Mouse (Mus musculus): ENCODE measurements at regions not wholly inside any gene's neighbourhood (a gene's known extent, or its start where the extent isn't known, plus 50 kb on each side); places are given as distances from the start of the nearest gene placed in this dataset.
A peak's percentile ranks its signal among the peaks of the same experiment; 100 is the strongest.

DNA sequence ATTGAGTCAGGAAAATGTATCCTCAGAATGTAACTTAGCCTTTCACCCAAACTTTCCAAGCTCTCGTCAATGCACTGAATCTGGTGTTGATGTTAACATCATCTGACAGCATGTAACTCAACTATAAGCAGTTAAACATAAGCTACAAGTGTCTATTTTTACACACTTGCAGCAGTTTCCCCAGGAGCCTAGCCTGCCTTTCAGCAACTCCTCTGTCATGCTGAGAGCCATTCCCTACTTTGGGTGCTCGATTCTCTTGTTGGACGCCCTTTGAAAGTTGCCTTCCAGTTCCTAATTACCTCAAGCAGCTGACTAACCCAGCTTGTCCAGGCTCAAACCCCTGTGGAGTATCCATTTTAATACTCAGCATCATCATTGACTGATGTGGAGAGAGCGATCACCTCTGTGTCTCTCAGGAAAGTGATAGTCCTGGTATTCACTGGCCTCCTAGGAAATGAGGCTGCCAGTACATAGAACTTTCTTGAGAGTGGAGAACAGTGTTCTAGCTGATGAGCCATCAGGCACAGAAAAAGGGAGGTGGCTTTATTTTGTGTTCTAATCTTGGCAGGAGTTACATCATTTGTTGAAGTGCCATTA, 396.8 kb upstream of the Acvr2a start:
- H3K27me3 ChIP-seq (replicated peaks; ENCODE audit: control insufficient read depth, insufficient read depth, low read length): no peaks in the 10 kb centered on the region
- 82% methylated on average over 4 of the region's 4 CpGs for WGBS
- DNase-seq: no peak
- no peak overlapping the region for H3K4me3 ChIP-seq (ENCODE audit: insufficient read depth, low read depth, low read length)
- no peaks in the 10 kb centered on the region for H3K36me3 ChIP-seq (ENCODE audit: control insufficient read depth, insufficient read depth, low read length)
- H3K4me1 ChIP-seq (ENCODE audit: control insufficient read depth, insufficient read depth, low read length): peaks cover 6% of the 10 kb centered on the region; the same call in 1 of the 2 replicates
- H3K27ac ChIP-seq (ENCODE audit: insufficient read depth, low read depth, low read length): no peak overlapping the region
- TF ChIP-seq CTCF (conservative IDR thresholded peaks at IDR 0.05; ENCODE audit: insufficient read depth, insufficient read length, low read depth, low read length): no peak
- TF ChIP-seq POLR2A (IDR thresholded peaks at IDR 0.05; ENCODE audit: low read depth, low read length): no peak

DNA sequence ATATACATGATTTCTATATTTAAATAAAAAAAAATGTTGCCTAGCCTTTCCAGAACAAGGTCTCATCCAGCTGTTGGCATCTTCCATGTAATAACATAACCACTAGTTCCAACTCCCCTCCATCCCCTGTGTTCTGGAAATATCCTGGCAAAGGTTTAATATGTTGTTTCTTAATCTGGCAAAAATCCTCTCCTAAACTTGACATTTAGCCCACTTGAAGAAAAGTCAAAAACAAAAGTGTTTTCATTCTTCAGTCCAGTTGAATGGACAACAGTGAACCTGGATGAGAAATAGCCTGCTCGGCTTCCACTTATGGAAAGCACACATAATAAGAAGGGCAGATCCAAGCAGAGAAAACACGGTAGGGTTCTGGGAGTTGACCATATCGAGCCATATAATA, 393.1 kb upstream of the Acvr2a start:
- H3K36me3 ChIP-seq (ENCODE audit: control insufficient read depth, insufficient read depth, low read length): no peaks in the 10 kb centered on the region
- H3K4me1 ChIP-seq (ENCODE audit: control insufficient read depth, insufficient read depth, low read length): 0 out of 2 replicates have a peak, but pooled peaks cover 3% of the 10 kb centered on the region
- DNase-seq: no peak
- no peak overlapping the region for H3K27ac ChIP-seq (ENCODE audit: insufficient read depth, low read depth, low read length)
- no peak overlapping the region for H3K4me3 ChIP-seq (ENCODE audit: insufficient read depth, low read depth, low read length)
- whole genome bisulfite sequencing: 94% methylated on average over 3 of the region's 3 CpGs
- TF ChIP-seq CTCF (conservative IDR thresholded peaks at IDR 0.05; ENCODE audit: insufficient read depth, insufficient read length, low read depth, low read length) (no peak), POLR2A (IDR thresholded peaks at IDR 0.05; ENCODE audit: low read depth, low read length) (no peak)
- no peaks in the 10 kb centered on the region for H3K27me3 ChIP-seq (replicated peaks; ENCODE audit: control insufficient read depth, insufficient read depth, low read length)

DNA sequence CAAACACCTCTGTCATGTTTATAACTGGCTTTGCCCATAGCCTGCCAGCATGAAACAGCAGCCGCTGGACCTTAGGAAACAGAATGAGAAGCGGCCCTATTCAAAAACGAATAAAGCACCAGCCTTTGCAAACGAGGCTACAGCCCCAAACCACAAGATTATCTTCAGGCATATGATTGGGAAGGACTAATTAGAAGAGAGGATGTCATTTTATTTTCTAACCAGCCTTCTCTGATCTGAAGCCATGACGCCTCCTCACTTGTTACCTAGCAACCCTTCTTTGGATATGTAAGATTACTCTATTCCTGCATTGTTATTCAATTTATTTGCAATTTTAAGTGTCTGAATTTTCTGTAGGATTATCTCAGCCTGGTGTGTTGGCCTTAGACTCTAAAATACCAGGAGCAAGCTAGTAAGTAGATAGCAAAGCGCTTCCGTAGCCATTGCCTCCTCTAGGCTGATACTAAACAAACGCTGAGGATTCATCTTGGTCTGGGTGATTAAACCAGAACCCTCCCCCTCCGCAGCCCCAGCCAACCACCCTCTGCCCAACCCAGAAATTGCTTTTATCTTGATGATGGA, 390.0 kb upstream of the Acvr2a start:
- H3K4me3 ChIP-seq (ENCODE audit: insufficient read depth, low read depth, low read length): no peak overlapping the region
- TF ChIP-seq POLR2A (IDR thresholded peaks at IDR 0.05; ENCODE audit: low read depth, low read length): no peak
- TF ChIP-seq CTCF (conservative IDR thresholded peaks at IDR 0.05; ENCODE audit: insufficient read depth, insufficient read length, low read depth, low read length): no peak
- 0 out of 2 replicates have a peak, but pooled peaks cover 3% of the 10 kb centered on the region for H3K4me1 ChIP-seq (ENCODE audit: control insufficient read depth, insufficient read depth, low read length)
- H3K36me3 ChIP-seq (ENCODE audit: control insufficient read depth, insufficient read depth, low read length): no peaks in the 10 kb centered on the region
- WGBS: 66% methylated on average over 9 of the region's 9 CpGs
- no peak overlapping the region for H3K27ac ChIP-seq (ENCODE audit: insufficient read depth, low read depth, low read length)
- no peaks in the 10 kb centered on the region for H3K27me3 ChIP-seq (replicated peaks; ENCODE audit: control insufficient read depth, insufficient read depth, low read length)
- DNase-seq: no peak

DNA sequence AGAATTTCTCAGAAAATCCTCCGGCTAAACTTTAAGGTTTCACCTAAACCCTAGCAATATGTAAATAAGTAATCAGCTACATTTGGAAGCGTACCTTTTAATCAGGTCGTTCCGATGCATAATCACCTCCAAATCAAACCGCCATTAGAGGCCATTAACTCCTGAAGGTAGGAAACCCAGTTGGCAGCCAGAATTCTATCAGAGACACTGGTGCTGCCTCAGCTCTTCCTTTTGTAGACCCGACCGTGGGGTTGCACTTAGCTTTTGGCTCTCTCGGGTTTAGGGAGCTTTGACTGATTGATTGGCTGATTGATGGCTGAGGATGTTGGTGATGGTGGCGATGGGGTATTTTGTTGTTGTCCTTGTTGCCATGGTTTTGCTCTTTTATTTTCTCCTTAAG, 389.3 kb upstream of the Acvr2a start:
- peak; percentile 26 for DNase-seq
- Histone ChIP-seq H3K36me3 (ENCODE audit: control insufficient read depth, insufficient read depth, low read length) (no peaks in the 10 kb centered on the region), H3K27me3 (replicated peaks; ENCODE audit: control insufficient read depth, insufficient read depth, low read length) (no peaks in the 10 kb centered on the region), H3K4me3 (ENCODE audit: insufficient read depth, low read depth, low read length) (no peak overlapping the region), H3K27ac (ENCODE audit: insufficient read depth, low read depth, low read length) (no peak overlapping the region), H3K4me1 (ENCODE audit: control insufficient read depth, insufficient read depth, low read length) (0 out of 2 replicates have a peak, but pooled peaks cover 3% of the 10 kb centered on the region)
- TF ChIP-seq POLR2A (IDR thresholded peaks at IDR 0.05; ENCODE audit: low read depth, low read length) (no peak), CTCF (conservative IDR thresholded peaks at IDR 0.05; ENCODE audit: insufficient read depth, insufficient read length, low read depth, low read length) (no peak)
- 31% methylated on average over 9 of the region's 9 CpGs for WGBS

DNA sequence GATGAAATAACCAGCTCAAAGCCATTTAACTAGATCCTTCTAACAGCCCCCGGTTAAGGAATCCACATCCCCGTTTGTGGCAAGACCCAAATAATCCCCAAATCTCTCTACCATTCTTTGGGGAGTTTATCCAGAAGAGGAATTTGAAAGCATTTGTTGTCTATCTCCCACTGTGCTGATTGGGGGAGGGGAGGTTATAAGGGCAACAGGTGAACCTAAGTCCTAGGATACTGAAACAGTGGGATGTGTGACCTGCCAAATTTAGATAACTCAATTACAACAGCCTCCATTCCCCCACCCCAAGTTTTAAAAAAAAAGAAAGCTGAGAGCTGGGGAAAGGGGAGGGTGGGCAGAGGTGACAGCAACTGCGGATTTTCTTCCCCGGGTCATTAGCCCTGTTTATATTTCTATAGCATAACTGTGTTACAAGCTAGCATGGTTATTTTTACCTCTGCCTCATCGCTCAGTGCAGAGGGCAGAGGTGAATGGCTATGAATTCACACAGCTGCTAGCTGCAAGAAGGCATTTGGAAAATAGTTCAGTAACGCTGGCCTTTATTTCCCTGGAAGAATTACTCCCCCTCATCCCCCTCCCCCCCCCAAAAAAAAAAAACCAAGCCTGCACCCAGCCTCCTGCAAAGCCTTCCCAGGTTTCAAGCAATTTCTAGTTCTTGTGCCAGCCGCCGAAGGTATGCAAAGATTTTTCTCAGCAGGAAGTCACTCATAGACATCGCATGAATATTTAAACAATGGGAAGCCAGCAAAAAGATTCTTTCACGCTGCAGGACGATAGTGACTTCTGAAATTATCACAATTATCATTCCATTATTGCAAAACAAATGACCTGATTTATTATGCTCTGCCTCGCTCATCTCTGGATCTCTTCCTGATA, 388.5 kb upstream of the Acvr2a start:
- Histone ChIP-seq H3K4me3 (ENCODE audit: insufficient read depth, low read depth, low read length) (no peak overlapping the region), H3K27ac (ENCODE audit: insufficient read depth, low read depth, low read length) (no peak overlapping the region), H3K4me1 (ENCODE audit: control insufficient read depth, insufficient read depth, low read length) (0 out of 2 replicates have a peak, but pooled peaks cover 3% of the 10 kb centered on the region), H3K27me3 (replicated peaks; ENCODE audit: control insufficient read depth, insufficient read depth, low read length) (no peaks in the 10 kb centered on the region), H3K36me3 (ENCODE audit: control insufficient read depth, insufficient read depth, low read length) (no peaks in the 10 kb centered on the region)
- no peak for DNase-seq
- TF ChIP-seq POLR2A (IDR thresholded peaks at IDR 0.05; ENCODE audit: low read depth, low read length): no peak
- 36% methylated on average over 12 of the region's 12 CpGs for WGBS

DNA sequence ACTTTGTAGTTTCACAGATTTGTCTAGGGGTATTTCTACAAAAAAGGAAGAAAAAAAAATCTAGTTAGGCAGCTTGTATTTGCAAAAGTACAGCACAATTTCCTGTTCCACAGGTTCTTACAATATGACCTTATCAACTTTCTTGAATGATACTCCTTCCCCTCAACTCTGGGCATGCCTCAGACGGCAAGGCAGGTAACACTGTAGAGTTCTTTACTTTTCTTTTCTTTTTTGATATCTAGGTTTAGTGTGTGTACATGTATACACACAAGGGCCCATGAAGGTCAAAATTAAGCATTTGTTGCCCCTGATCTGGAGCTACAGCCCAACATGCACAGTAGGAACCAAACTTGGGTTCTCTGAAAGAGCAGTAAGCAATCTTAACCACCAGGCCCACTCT, 381.4 kb upstream of the Acvr2a start:
- no peak overlapping the region for H3K4me3 ChIP-seq (ENCODE audit: insufficient read depth, low read depth, low read length)
- WGBS: 61% methylated on average over 1 of the region's 1 CpGs
- H3K27ac ChIP-seq (ENCODE audit: insufficient read depth, low read depth, low read length): no peak overlapping the region
- no peaks in the 10 kb centered on the region for H3K27me3 ChIP-seq (replicated peaks; ENCODE audit: control insufficient read depth, insufficient read depth, low read length)
- no peak for TF ChIP-seq CTCF (conservative IDR thresholded peaks at IDR 0.05; ENCODE audit: insufficient read depth, insufficient read length, low read depth, low read length)
- no peak for TF ChIP-seq POLR2A (IDR thresholded peaks at IDR 0.05; ENCODE audit: low read depth, low read length)
- DNase-seq: no peak
- H3K36me3 ChIP-seq (ENCODE audit: control insufficient read depth, insufficient read depth, low read length): no peaks in the 10 kb centered on the region
- H3K4me1 ChIP-seq (ENCODE audit: control insufficient read depth, insufficient read depth, low read length): no peaks in the 10 kb centered on the region
